Mouse (Mus musculus) forebrain, embryonic 12.5 days (tissue): ENCODE measurements around the gene Adamts17. TPM values are rescaled to one million over a fixed set of nuclear protein-coding genes. Genes with fewer than 3 reads are reported as not detected.

Experiments used
- ATAC-seq: fragments of 200-750 bp; cut with Nextera tagmentation; 2 replicates; pipeline ENCODE4 v1.8.0; 2017; ENCODE audit warnings: moderate TSS enrichment; ENCODE audit not compliant: low FRiP score
- H3K27ac ChIP-seq: fragments of 300-500 bp; sonication (generic); 2 replicates; pipeline ENCODE4 v1.5.1; 2016; ENCODE audit warnings: mild to moderate bottlenecking
- H3K27me3 ChIP-seq: fragments of 300-500 bp; sonication (generic); 2 replicates; pipeline ENCODE4 v1.6.1; 2016; ENCODE audit warnings: mild to moderate bottlenecking
- H3K36me3 ChIP-seq: fragments of 300-500 bp; sonication (generic); replicated peaks from 2 replicates; pipeline ENCODE4 v1.6.1; 2016; ENCODE audit warnings: mild to moderate bottlenecking
- H3K4me1 ChIP-seq: fragments of 300-500 bp; sonication (generic); 2 replicates; pipeline ENCODE4 v1.6.1; 2016
- H3K4me2 ChIP-seq: fragments of 300-500 bp; sonication (generic); 2 replicates; pipeline ENCODE4 v1.6.1; 2016; ENCODE audit warnings: mild to moderate bottlenecking, moderate library complexity
- H3K4me3 ChIP-seq: fragments of 300-500 bp; sonication (generic); replicated peaks from 2 replicates; pipeline ENCODE4 v1.5.1; 2016; ENCODE audit warnings: mild to moderate bottlenecking
- H3K9ac ChIP-seq: fragments of 300-500 bp; sonication (generic); 2 replicates; pipeline ENCODE4 v1.6.1; 2016; ENCODE audit warnings: mild to moderate bottlenecking
- H3K9me3 ChIP-seq: fragments of 300-500 bp; sonication (generic); 2 replicates; pipeline ENCODE4 v1.6.1; 2016
- whole genome bisulfite sequencing: fragments of 180-500 bp; shearing (Covaris S2); methylation state at CpG from one replicate; pipeline ENCODE4 v1.1.7; 2016; 5-methylcytosine and 5-hydroxymethylcytosine counted together
- polyA plus RNA-seq: library from polyadenylated mRNA; unstranded; fragments of >200 nt; fragmentation: Nextera tagmentation; extraction: Ambion mirVana; gene quantifications from 2 replicates; pipeline ENCODE4 v1.2.1, GENCODE M21; 2016

The Adamts17 gene
- polyA plus RNA-seq, 1 experiment from 2014 or later = 2.1 TPM

GRCm38 (mm10) chr7:67003648-67004047, 164.1 kb downstream of the Adamts17 start:
- Histone ChIP-seq H3K4me3 (no peak overlapping the region), H3K36me3 (no peaks in the 10 kb centered on the region), H3K27ac (no peak overlapping the region), H3K4me2 (no peak overlapping the region), H3K9me3 (0 out of 2 replicates have a peak, but pooled peaks cover 3% of the 10 kb centered on the region), H3K27me3 (no peaks in the 10 kb centered on the region), H3K4me1 (no peaks in the 10 kb centered on the region), H3K9ac (no peak overlapping the region)
- ATAC-seq = no peak
- WGBS = 74% methylated on average over 1 of the region's 1 CpGs

DNA sequence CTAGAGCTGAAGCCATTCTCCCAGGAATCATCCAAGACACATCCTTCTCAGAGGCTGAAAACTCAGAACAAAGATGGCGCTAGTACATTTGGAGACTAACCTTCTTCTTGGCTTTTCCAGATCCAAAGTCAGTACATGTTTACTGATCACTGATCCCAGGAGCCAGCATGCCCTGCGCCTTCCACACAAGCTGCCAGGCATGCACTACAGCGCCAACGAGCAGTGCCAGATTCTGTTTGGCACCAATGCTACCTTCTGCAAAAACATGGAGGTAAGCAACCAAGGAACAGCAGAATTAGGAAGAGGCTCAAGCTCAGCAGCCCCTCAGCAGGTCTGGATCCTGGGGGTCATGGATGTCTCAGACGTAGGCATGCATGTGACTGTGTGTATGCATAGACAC, 164.7 kb downstream of the Adamts17 start:
- no peaks in the 10 kb centered on the region for H3K36me3 ChIP-seq
- no peaks in the 10 kb centered on the region for H3K27me3 ChIP-seq
- no peak overlapping the region for H3K4me2 ChIP-seq
- H3K4me3 ChIP-seq = no peak overlapping the region
- WGBS = 92% methylated on average over 5 of the region's 5 CpGs
- no peak for ATAC-seq
- no peak overlapping the region for H3K9ac ChIP-seq
- H3K27ac ChIP-seq = no peak overlapping the region
- 0 out of 2 replicates have a peak, but pooled peaks cover 3% of the 10 kb centered on the region for H3K9me3 ChIP-seq
- H3K4me1 ChIP-seq = no peaks in the 10 kb centered on the region

DNA sequence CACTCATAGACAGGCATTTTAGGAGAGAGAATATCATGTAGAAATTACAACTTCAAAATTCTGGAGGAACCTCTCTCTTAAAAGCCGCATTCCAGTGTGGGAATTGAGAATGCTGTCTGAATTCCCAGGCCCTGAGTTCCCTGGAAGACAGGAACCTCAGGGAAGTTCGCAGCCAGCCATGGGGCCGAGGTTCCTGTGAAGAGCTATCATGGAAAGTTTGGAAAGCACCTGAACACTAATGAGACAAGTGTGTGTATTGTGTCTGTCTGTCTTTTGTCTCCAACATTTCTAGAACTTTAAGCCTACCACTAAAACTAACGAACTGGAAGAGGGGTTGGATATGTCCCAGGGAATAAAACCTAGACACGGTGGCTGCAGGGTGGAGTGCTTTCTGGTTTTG, 170.3 kb downstream of the Adamts17 start:
- Histone ChIP-seq H3K27me3 (no peaks in the 10 kb centered on the region), H3K9ac (no peak overlapping the region), H3K4me2 (no peak overlapping the region), H3K27ac (no peak overlapping the region), H3K36me3 (no peaks in the 10 kb centered on the region), H3K4me3 (no peak overlapping the region), H3K4me1 (no peaks in the 10 kb centered on the region), H3K9me3 (0 out of 2 replicates have a peak, but pooled peaks cover 3% of the 10 kb centered on the region)
- WGBS = 79% methylated on average over 5 of the region's 5 CpGs
- no peak for ATAC-seq

DNA sequence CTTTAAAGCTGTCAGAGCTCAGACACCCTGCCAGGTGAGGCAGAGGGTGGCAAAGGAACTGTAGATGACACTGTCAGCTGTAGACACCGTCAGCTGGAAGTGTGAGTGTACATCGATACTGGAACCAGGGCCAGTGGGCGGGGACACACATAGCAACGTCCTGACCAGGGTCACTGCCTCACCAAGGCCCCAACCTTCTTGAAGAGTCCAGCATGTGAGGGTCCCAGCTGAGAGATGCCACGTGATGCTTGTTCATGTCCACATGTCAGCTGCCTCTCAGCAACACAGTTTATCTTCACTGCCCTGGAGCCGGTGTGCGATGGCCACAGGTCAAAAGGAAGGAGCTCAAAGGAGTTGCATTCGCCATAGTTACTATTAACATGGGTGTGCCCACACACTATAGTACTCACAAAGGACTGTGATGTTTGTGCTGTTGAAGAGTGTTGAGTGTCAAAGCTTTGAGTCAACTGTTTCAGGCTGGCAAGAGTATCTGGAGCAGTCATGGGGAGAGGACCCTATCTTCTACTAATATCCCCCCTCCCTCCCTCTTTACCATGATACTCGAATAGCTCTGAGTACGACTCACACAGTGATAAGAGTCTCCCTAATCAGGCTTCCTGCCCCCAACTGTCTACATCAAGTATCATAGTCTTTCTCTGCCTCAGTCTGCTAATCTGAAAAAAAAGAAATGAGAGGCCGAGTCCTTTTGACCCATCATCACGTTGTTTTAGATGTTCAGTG, 172.6 kb downstream of the Adamts17 start:
- no peak for ATAC-seq
- Histone ChIP-seq H3K27me3 (no peaks in the 10 kb centered on the region), H3K36me3 (no peaks in the 10 kb centered on the region), H3K27ac (no peak overlapping the region), H3K4me2 (no peak overlapping the region), H3K9me3 (0 out of 2 replicates have a peak, but pooled peaks cover 3% of the 10 kb centered on the region), H3K9ac (no peak overlapping the region), H3K4me3 (no peak overlapping the region), H3K4me1 (no peaks in the 10 kb centered on the region)
- WGBS = 91% methylated on average over 12 of the region's 12 CpGs

DNA sequence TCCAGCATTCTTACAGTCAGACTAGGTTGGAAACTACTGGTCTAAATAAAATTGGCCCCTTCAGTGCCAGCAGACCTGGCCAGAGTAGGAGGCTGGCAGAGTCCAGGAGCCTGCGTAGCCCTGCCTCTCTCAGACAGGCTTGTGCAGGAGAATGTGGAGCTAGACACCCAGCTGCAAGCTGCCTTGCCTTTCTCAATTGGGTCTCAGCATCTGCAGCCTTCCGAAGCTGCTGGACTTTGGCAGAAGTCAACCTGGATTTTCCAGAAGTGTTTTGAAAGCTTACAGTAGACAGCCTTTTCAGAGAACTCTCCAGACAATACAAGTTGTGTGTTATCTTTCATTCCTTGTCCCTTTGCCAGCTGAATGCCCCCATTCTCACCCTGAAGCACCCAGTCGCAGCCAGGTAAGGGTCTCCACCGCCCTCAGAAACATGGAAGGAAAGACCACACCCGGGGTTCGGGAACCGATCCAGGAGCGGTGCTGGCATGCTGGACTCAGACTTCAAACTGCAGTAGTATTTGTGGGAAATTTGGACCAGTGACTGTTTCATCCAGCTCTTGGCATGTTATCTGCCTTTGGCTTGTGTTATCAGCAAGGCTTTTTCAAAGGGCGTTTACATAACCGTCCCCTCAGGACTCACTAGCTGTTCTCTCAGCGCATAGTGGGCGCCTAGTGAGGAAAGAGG, 173.8 kb downstream of the Adamts17 start:
- no peak for ATAC-seq

GRCm38 (mm10) chr7:67019937-67020336, 180.4 kb downstream of the Adamts17 start:
- WGBS = 85% methylated on average over 3 of the region's 3 CpGs
- Histone ChIP-seq H3K9ac (no peak overlapping the region), H3K36me3 (no peaks in the 10 kb centered on the region), H3K4me1 (no peaks in the 10 kb centered on the region), H3K27ac (no peak overlapping the region), H3K4me2 (no peak overlapping the region), H3K9me3 (no peaks in the 10 kb centered on the region), H3K4me3 (no peak overlapping the region), H3K27me3 (no peaks in the 10 kb centered on the region)
- ATAC-seq = no peak

More for the DNA sequence above, 173.8 kb downstream of the Adamts17 start:
- no peak overlapping the region for H3K9ac ChIP-seq
- H3K4me3 ChIP-seq = no peak overlapping the region
- H3K9me3 ChIP-seq = no peaks in the 10 kb centered on the region
- no peak overlapping the region for H3K4me2 ChIP-seq
- 92% methylated on average over 12 of the region's 12 CpGs for WGBS
- H3K27ac ChIP-seq = no peak overlapping the region
- no peaks in the 10 kb centered on the region for H3K36me3 ChIP-seq
- H3K4me1 ChIP-seq = no peaks in the 10 kb centered on the region
- H3K27me3 ChIP-seq = no peaks in the 10 kb centered on the region

DNA sequence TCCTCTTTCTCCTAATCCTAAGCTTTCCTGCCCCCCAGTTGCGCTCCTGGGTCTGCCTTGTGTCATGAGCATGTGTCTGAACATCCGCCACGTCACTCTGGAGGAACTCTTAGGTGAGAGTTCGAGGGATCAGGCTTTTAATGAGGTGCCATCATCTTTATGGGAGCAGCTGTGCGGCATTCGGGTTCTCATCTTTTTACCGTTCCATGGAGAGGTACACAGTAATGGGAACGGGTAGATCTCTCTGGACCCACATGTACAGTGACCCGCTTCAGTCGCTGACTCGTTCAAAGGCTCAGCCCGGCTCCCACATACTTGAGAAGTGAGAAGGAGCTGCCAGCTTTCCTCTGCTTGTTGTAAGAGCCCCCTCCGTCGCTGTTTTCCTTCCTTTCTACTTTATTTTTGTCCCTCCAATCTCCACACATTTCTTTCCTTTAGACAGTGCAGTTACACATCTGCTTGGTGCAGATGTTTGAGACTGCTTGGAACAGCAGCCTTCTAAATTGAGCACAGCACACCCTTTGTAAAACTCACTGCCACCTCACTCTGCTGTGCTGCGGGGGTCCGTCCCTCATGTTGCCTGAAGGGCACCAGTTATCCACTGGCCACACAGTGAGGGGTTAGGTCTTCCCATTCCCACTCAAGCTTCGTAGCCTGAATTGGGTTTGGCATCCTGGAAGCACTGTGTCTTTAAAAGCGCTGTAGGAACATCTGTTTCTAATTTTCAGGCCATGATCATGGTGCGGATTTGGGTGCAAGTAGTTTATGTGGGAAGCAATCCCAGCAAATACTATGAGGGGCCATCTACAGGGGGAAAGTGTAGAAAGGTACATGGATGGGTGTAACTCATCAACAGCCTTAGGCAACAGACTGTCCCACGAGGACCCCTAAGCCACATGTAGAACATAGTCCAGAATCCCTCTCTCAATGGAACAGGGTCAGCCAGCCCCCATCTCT, 186.9 kb downstream of the Adamts17 start:
- H3K4me3 ChIP-seq = no peak overlapping the region
- 81% methylated on average over 20 of the region's 20 CpGs for WGBS
- no peaks in the 10 kb centered on the region for H3K9me3 ChIP-seq
- no peak overlapping the region for H3K4me2 ChIP-seq
- H3K4me1 ChIP-seq = no peaks in the 10 kb centered on the region
- no peak overlapping the region for H3K27ac ChIP-seq
- ATAC-seq = no peak
- no peaks in the 10 kb centered on the region for H3K36me3 ChIP-seq
- H3K9ac ChIP-seq = no peak overlapping the region
- no peaks in the 10 kb centered on the region for H3K27me3 ChIP-seq

GRCm38 (mm10) chr7:67027216-67027615, 187.7 kb downstream of the Adamts17 start:
- WGBS = 89% methylated on average over 8 of the region's 8 CpGs
- ATAC-seq = no peak
- H3K27ac ChIP-seq = no peak overlapping the region

GRCm38 (mm10) chr7:67027696-67028095, 188.2 kb downstream of the Adamts17 start:
- no peaks in the 10 kb centered on the region for H3K9me3 ChIP-seq
- no peak for ATAC-seq
- H3K27ac ChIP-seq = no peak overlapping the region
- no peaks in the 10 kb centered on the region for H3K27me3 ChIP-seq
- H3K4me2 ChIP-seq = no peak overlapping the region
- H3K36me3 ChIP-seq = no peaks in the 10 kb centered on the region
- H3K4me3 ChIP-seq = no peak overlapping the region
- H3K4me1 ChIP-seq = no peaks in the 10 kb centered on the region
- H3K9ac ChIP-seq = no peak overlapping the region
- 96% methylated on average over 5 of the region's 5 CpGs for WGBS

More at GRCm38 (mm10) chr7:67027216-67027615, 187.7 kb downstream of the Adamts17 start:
- H3K9ac ChIP-seq = no peak overlapping the region
- no peaks in the 10 kb centered on the region for H3K4me1 ChIP-seq
- H3K36me3 ChIP-seq = no peaks in the 10 kb centered on the region
- H3K27me3 ChIP-seq = no peaks in the 10 kb centered on the region
- no peak overlapping the region for H3K4me3 ChIP-seq
- H3K9me3 ChIP-seq = no peaks in the 10 kb centered on the region
- H3K4me2 ChIP-seq = no peak overlapping the region

DNA sequence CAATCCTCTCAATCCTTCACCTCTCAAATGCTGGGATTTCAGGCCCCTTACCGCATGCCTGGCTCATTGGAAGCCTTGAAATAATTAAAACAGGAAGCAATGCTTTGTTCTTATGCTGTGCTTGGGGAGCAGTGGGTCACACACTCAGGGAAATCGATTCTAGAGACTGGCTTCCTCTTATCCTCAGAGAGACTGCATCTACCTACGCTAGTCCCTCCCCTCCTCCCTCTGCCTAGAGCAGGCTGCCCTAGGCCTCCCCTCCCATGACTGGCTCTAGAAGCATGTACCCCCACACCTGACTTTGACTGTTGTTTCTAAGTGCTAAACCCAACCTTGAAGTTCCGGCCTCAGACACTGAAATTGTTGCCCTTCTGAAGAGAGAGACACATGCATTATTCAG, 189.4 kb downstream of the Adamts17 start:
- no peak overlapping the region for H3K27ac ChIP-seq
- no peaks in the 10 kb centered on the region for H3K9me3 ChIP-seq
- no peak overlapping the region for H3K4me3 ChIP-seq
- no peaks in the 10 kb centered on the region for H3K36me3 ChIP-seq
- no peak for ATAC-seq
- H3K9ac ChIP-seq = no peak overlapping the region
- H3K4me1 ChIP-seq = no peaks in the 10 kb centered on the region
- H3K27me3 ChIP-seq = no peaks in the 10 kb centered on the region
- H3K4me2 ChIP-seq = no peak overlapping the region
- 81% methylated on average over 4 of the region's 4 CpGs for WGBS

DNA sequence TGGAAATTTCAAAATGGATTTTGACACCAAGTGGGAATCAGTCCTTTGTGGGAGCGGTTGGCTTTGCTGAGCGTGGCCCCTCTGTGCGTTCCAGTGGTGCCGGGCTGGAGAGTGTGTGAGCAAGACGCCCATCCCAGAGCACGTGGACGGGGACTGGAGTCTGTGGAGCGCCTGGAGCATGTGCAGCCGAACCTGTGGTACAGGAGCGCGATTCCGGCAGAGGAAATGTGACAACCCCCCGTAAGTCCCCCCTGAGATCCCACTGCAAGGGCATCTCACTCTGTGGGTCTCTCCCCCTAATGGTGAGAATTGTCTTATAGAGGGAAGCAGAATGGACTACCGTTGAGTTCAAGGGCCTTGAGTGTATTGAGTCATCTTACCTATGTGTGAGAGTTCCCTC, 189.9 kb downstream of the Adamts17 start:
- Histone ChIP-seq H3K9ac (no peak overlapping the region), H3K27ac (no peak overlapping the region), H3K4me1 (no peaks in the 10 kb centered on the region), H3K4me3 (no peak overlapping the region), H3K4me2 (no peak overlapping the region), H3K9me3 (no peaks in the 10 kb centered on the region), H3K27me3 (no peaks in the 10 kb centered on the region), H3K36me3 (no peaks in the 10 kb centered on the region)
- WGBS = 95% methylated on average over 14 of the region's 14 CpGs
- ATAC-seq = no peak

- no peaks in the 10 kb centered on the region for H3K9me3 ChIP-seq
- H3K4me2 ChIP-seq = no peak overlapping the region
- WGBS = 87% methylated on average over 2 of the region's 2 CpGs
Observed at GRCm38 (mm10) chr7:67031284-67031683, 191.7 kb downstream of the Adamts17 start.

More at GRCm38 (mm10) chr7:67031284-67031683, 191.7 kb downstream of the Adamts17 start:
- Histone ChIP-seq H3K27me3 (no peaks in the 10 kb centered on the region), H3K27ac (no peak overlapping the region), H3K4me3 (no peak overlapping the region), H3K36me3 (no peaks in the 10 kb centered on the region), H3K4me1 (no peaks in the 10 kb centered on the region), H3K9ac (no peak overlapping the region)
- ATAC-seq = no peak
